ENCODE assay signal across 11 mouse cellular contexts in genomic region chr17:84709403-84709851, GRCm38 (mm10). TPM values are rescaled to one million over a fixed set of nuclear protein-coding genes. Genes with fewer than 3 reads are reported as not detected.
DNase-seq lines count a peak whose midpoint lies in the region; ATAC-seq lines count a peak whose summit lies in the region.
"Had no signal": no experiment of that assay in that cellular context is flagged by ENCODE, and none has a peak within 500 bp of the region (broad histone marks: within the 10 kb centered on the region; RNA-seq: fewer than 3 reads in every experiment).

No protein-coding gene starts in this region.

- no peak overlapping the region for H3K27ac ChIP-seq in neural tube, embryonic 11.5 days (ENCODE audit: low read depth, low read length)
- no peak overlapping the region for H3K27ac ChIP-seq in hindbrain, embryonic 11.5 days (ENCODE audit: low read depth, low read length)
- no peak overlapping the region for H3K27ac ChIP-seq in heart, embryonic 10.5 days
- H3K27ac ChIP-seq: limb, embryonic 12.5 days had no signal

- peaks cover 6% of the 10 kb centered on the region; the same call in 1 of the 2 replicates for H3K4me1 ChIP-seq in neural tube, embryonic 11.5 days (ENCODE audit: control insufficient read depth, insufficient read depth, low read length)
- H3K4me1 ChIP-seq in hindbrain, embryonic 11.5 days (replicated peaks; ENCODE audit: control insufficient read depth, insufficient read depth, low read length) = peaks cover 4% of the 10 kb centered on the region; the same call in 1 of the 2 replicates
- H3K4me1 ChIP-seq in heart, embryonic 10.5 days = 0 out of 2 replicates have a peak, but pooled peaks cover 4% of the 10 kb centered on the region

- H3K9me3 ChIP-seq in neural tube, embryonic 11.5 days (ENCODE audit: control insufficient read depth, low read length) = no peaks in the 10 kb centered on the region
- H3K9me3 ChIP-seq in hindbrain, embryonic 11.5 days (ENCODE audit: control insufficient read depth, low read length) = no peaks in the 10 kb centered on the region
- no peaks in the 10 kb centered on the region for H3K9me3 ChIP-seq in heart, embryonic 10.5 days
- H3K9me3 ChIP-seq: limb, embryonic 12.5 days had no signal

- peak; percentile 41; the same call in 1 of the 2 replicates for ATAC-seq in neural tube, embryonic 11.5 days (ENCODE audit: insufficient read depth, low FRiP score, low TSS enrichment)
- peak; percentile 54; the same call in 1 of the 2 replicates for ATAC-seq in hindbrain, embryonic 11.5 days (ENCODE audit: low FRiP score)
- ATAC-seq: Patski had no signal

- intact Hi-C loops in gastrocnemius, postnatal 36 days (cut with DNase I) = no loop called here

- peak; percentile 69 for DNase-seq in neural tube, embryonic 11.5 days (ENCODE audit: low spot score)
- no peak for DNase-seq in neural tube, embryonic 10.5 days (ENCODE audit: extremely low spot score, low spot score)
- peak; percentile 60 for DNase-seq in hindbrain, embryonic 11.5 days (ENCODE audit: low spot score)
- DNase-seq in lung, postnatal 10 days = peak; percentile 55
- peak; percentile 25 for DNase-seq in right cerebral cortex, postnatal 25 days
- no peak for DNase-seq in heart, embryonic 10.5 days (ENCODE audit: low spot score)
- DNase-seq in gastrocnemius, postnatal 36 days = no peak
- no peak for DNase-seq in kidney, postnatal 25 days

- no peak overlapping the region for H3K4me3 ChIP-seq in neural tube, embryonic 11.5 days (ENCODE audit: low read depth, low read length)
- H3K4me3 ChIP-seq in hindbrain, embryonic 11.5 days (ENCODE audit: low read depth, low read length) = no peak overlapping the region
- no peak overlapping the region for H3K4me3 ChIP-seq in heart, embryonic 10.5 days
- H3K4me3 ChIP-seq: erythroblast, embryonic 14.5 days; limb, embryonic 12.5 days had no signal

- H3K9ac ChIP-seq in neural tube, embryonic 11.5 days (ENCODE audit: low read length) = no peak overlapping the region
- no peak overlapping the region for H3K9ac ChIP-seq in hindbrain, embryonic 11.5 days (ENCODE audit: low read depth, low read length)
- H3K9ac ChIP-seq: limb, embryonic 12.5 days had no signal

- no peaks in the 10 kb centered on the region; the same call in 1 of the 2 replicates for H3K36me3 ChIP-seq in neural tube, embryonic 11.5 days (ENCODE audit: control insufficient read depth, insufficient read depth, low read length)
- H3K36me3 ChIP-seq in hindbrain, embryonic 11.5 days (ENCODE audit: control insufficient read depth, insufficient read depth, low read length) = no peaks in the 10 kb centered on the region
- peaks cover 72% of the 10 kb centered on the region for H3K36me3 ChIP-seq in heart, embryonic 10.5 days

- WGBS in neural tube, embryonic 11.5 days = 38% methylated on average over 17 of the region's 17 CpGs
- WGBS in hindbrain, embryonic 11.5 days = 46% methylated on average over 17 of the region's 17 CpGs
- WGBS in heart, embryonic 10.5 days = 69% methylated on average over 17 of the region's 17 CpGs

- no peak overlapping the region for H3K4me2 ChIP-seq in neural tube, embryonic 11.5 days (ENCODE audit: low read depth)
- H3K4me2 ChIP-seq in hindbrain, embryonic 11.5 days (replicated peaks; ENCODE audit: low read depth, low read length) = no peak overlapping the region
- H3K4me2 ChIP-seq: limb, embryonic 12.5 days had no signal

- H3K27me3 ChIP-seq in neural tube, embryonic 11.5 days (ENCODE audit: control insufficient read depth, insufficient read depth, low read length) = no peaks in the 10 kb centered on the region
- H3K27me3 ChIP-seq in hindbrain, embryonic 11.5 days (ENCODE audit: control insufficient read depth, insufficient read depth, low read length) = no peaks in the 10 kb centered on the region
- H3K27me3 ChIP-seq in heart, embryonic 10.5 days (ENCODE audit: insufficient read depth, poor library complexity, severe bottlenecking) = no peaks in the 10 kb centered on the region
- H3K27me3 ChIP-seq: limb, embryonic 12.5 days; Patski had no signal

RNA-seq across cellular contexts. Expression of gene Abcg5, which starts 26.6 kb away (rescaled TPM):
- polyA plus RNA-seq in neural tube, embryonic 11.5 days (2014; fragmentation: Nextera tagmentation; extraction: Ambion mirVana) = 0.16 and 0.52 TPM in 2 replicates
- 2.2 and 3.0 TPM in 2 replicates for polyA plus RNA-seq in hindbrain, embryonic 11.5 days (2014; fragmentation: Nextera tagmentation; extraction: Ambion mirVana)
- polyA plus RNA-seq in heart, embryonic 10.5 days (2016; fragmentation: Nextera tagmentation; extraction: Ambion mirVana) = 0.65 TPM in 2 replicates
- total RNA-seq in gastrocnemius, postnatal 36 days (2021) = not detected
- polyA plus RNA-seq: erythroblast, embryonic 14.5 days; Patski had no signal

RNA-seq across cellular contexts. Expression of gene Abcg8, which starts 33.3 kb away (rescaled TPM):
- polyA plus RNA-seq in neural tube, embryonic 11.5 days (2014; fragmentation: Nextera tagmentation; extraction: Ambion mirVana) = not detected in 2 replicates
- 0.28 and 0.42 TPM in 2 replicates for polyA plus RNA-seq in hindbrain, embryonic 11.5 days (2014; fragmentation: Nextera tagmentation; extraction: Ambion mirVana)
- 0.09 TPM in 1 of 2 replicates, not detected in the other for polyA plus RNA-seq in heart, embryonic 10.5 days (2016; fragmentation: Nextera tagmentation; extraction: Ambion mirVana)
- not detected for total RNA-seq in gastrocnemius, postnatal 36 days (2021)
- polyA plus RNA-seq: erythroblast, embryonic 14.5 days had no signal

Comparison
In these comparisons a context has a peak if more than half of its experiments do, and no peak if none do; other contexts are left out.
1. DNase-seq: peak in neural tube, embryonic 11.5 days (single experiment), hindbrain, embryonic 11.5 days (single experiment), lung, postnatal 10 days (single experiment) and right cerebral cortex, postnatal 25 days (single experiment); none in neural tube, embryonic 10.5 days (single experiment), heart, embryonic 10.5 days (single experiment), gastrocnemius, postnatal 36 days (0 of 2) and kidney, postnatal 25 days (0 of 2).